Mouse (Mus musculus): ENCODE data around the gene Kcnab2. TPM values are rescaled to one million over a fixed set of nuclear protein-coding genes. Genes with fewer than 3 reads are reported as not detected.

The Kcnab2 gene
- polyA plus RNA-seq, 1 experiment: 14.6 TPM

DNA sequence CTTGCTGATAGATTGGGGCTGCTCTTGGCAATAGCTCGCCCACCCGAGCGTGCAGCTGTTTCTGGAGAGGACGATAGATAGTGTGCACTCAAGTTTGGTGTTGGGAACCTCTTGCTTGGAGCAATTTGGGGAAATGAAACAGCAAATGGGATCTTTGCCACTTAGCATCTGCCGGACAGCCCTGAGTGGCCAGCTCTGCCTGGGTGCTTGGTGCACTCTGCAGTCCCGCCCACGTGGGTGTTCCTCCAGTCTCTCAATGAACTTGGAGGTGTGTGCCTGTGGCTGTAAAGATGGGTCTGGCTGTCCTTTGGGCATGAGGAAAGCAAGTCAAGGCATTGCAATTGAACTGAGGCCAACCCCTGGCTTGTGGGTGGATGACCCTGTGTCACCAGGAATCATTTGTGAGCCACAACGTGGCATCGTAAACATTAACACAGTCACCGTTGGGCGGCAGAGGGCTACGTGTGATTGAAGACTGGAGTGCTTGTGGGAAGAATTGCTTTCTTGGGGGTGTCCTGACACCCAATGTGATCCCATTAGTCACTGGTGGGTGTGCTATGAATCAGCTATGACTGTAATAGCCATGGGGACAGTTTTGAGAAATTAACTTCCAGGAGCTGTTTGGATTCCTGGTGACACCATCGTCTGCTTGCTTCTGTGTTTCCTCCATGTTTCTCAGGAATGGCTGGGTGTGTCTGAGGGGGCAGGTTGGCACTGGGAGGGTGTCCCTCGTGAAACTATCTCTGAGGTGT lies 123.6 kb downstream of the Kcnab2 start:
- H3K27me3 ChIP-seq (ENCODE audit: control insufficient read depth, insufficient read depth, insufficient read length): no peaks in the 10 kb centered on the region

DNA sequence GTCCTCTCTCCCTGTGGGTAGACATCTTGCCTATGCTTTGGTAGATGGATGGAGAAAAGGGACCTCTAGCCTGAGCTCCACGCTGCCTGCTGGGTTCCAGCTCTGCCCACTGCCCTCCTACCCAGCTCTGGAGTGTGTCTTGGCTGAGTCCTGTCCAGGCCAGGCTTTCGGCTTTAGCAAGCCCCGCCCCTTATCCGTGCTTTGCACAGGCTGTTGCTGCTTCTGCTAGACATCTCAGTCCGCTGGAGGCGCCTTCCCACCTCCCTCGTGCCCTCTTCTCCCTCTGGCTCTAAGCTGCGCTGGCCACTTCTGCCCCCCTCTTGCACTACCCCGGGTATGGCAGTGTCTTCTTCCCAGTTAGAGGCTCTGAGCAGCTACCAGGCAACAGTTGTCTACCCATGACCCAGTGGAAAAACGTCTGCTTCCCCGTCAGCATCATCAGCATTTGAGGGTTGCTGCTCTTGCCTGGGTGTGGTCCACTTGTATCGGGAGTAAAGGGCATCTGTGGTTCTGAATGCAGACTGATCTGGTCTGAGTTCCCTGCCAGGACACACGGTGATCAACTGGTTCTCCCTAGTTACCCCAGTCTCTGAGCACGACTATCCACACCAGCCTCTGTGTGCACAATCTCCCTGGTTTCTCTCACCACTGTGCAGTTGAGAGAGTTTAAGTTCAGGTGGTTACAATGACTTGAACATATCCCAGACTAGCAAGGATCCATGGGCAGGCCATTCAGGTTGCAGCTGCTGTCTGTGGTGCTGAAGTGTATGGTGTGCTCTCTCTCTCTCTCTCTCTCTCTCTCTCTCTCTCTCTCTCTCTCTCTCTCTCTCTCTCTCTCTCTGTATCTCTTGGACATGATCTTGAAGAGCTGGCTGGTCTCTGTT lies 126.0 kb downstream of the Kcnab2 start:
- H3K36me3 ChIP-seq (ENCODE audit: control insufficient read depth, insufficient read depth): no peaks in the 10 kb centered on the region
- no peaks in the 10 kb centered on the region for H3K27me3 ChIP-seq (ENCODE audit: control insufficient read depth, insufficient read depth, insufficient read length)
- H3K79me2 ChIP-seq (ENCODE audit: control insufficient read depth, insufficient read depth): no peaks in the 10 kb centered on the region
- TF ChIP-seq REST (IDR thresholded peaks at IDR 0.05; ENCODE audit: insufficient read depth, insufficient read length) (peak; percentile 82), MAX (IDR thresholded peaks at IDR 0.05; ENCODE audit: low read depth) (no peak)
- H3K4me2 ChIP-seq (ENCODE audit: low read depth): no peak overlapping the region
- H3ac ChIP-seq (ENCODE audit: control insufficient read depth, insufficient read length): no peak overlapping the region
- no peak overlapping the region for H3K4me3 ChIP-seq

More for the DNA sequence above, 123.6 kb downstream of the Kcnab2 start:
- Histone ChIP-seq H3K79me2 (ENCODE audit: control insufficient read depth, insufficient read depth) (no peaks in the 10 kb centered on the region), H3ac (ENCODE audit: control insufficient read depth, insufficient read length) (no peak overlapping the region), H3K4me2 (ENCODE audit: low read depth) (no peak overlapping the region), H3K4me3 (no peak overlapping the region), H3K36me3 (ENCODE audit: control insufficient read depth, insufficient read depth) (no peaks in the 10 kb centered on the region)
- TF ChIP-seq REST (IDR thresholded peaks at IDR 0.05; ENCODE audit: insufficient read depth, insufficient read length) (no peak), MYOG (IDR thresholded peaks at IDR 0.05; ENCODE audit: control insufficient read depth in 1 of 3, insufficient read depth in 1 of 3, insufficient read length in 2 of 3, low read depth in 2 of 3) (no peak), E2F4 (IDR thresholded peaks at IDR 0.05; ENCODE audit: insufficient read depth) (no peak), USF1 (IDR thresholded peaks at IDR 0.05; ENCODE audit: low read depth) (no peak), MYOD1 (IDR thresholded peaks at IDR 0.05; ENCODE audit: control insufficient read depth in 1 of 3, insufficient read length in 2 of 3, low read depth in 2 of 3) (no peak), POLR2AphosphoS2 (IDR thresholded peaks at IDR 0.05; ENCODE audit: insufficient read length, low read depth) (no peak), CEBPB (IDR thresholded peaks at IDR 0.05; ENCODE audit: insufficient read depth, poor library complexity, severe bottlenecking) (no peak), POLR2A (IDR thresholded peaks at IDR 0.05; ENCODE audit: insufficient read length, low read depth) (no peak), TCF3 (IDR thresholded peaks at IDR 0.05; ENCODE audit: insufficient read length, low read depth) (no peak), MAX (IDR thresholded peaks at IDR 0.05; ENCODE audit: low read depth) (no peak), SRF (IDR thresholded peaks at IDR 0.05; ENCODE audit: control insufficient read depth, insufficient read length, low read depth) (no peak)

DNA sequence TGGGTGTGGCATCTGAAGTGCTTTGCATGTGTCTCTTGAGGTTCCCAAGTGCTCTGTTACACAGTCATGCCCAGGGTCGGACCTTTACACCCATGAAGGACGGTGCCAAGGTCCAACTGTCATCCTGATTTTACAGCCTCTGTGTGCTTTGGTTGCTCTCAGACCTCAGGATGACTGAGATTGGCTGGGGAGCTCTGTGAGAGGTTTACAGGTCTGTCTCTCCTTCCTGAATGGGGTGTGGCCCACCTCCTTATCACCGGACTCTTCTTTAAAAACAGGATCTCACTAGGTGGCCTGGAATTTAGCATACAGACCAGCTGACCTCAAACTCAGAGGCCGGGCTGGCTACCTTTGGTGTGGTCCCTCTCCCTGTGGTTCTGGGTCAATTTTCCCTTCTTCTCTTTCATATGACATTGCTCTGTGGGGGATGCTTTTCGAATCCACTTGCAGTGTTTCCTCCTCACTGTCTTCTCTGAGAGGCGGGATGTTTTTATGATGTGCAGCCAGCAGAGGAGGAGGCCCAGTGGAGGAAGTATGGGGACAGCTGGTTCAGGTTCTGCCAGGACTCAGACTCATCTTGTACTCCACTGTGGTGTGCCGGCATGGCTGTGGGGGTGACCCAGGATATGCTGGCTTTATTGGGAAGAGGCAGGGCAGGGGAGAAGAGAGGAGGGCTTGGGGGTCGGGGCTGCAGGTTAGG lies 126.8 kb downstream of the Kcnab2 start:
- TF ChIP-seq MYOD1 (IDR thresholded peaks at IDR 0.05; ENCODE audit: control insufficient read depth in 1 of 3, insufficient read length in 2 of 3, low read depth in 2 of 3) (no peak), REST (IDR thresholded peaks at IDR 0.05; ENCODE audit: insufficient read depth, insufficient read length) (no peak), TCF12 (IDR thresholded peaks at IDR 0.05; ENCODE audit: insufficient read depth, poor library complexity, severe bottlenecking) (no peak), SRF (IDR thresholded peaks at IDR 0.05; ENCODE audit: control insufficient read depth, insufficient read length, low read depth) (no peak), E2F4 (IDR thresholded peaks at IDR 0.05; ENCODE audit: insufficient read depth) (no peak), TCF3 (IDR thresholded peaks at IDR 0.05; ENCODE audit: insufficient read length, low read depth) (no peak), POLR2A (IDR thresholded peaks at IDR 0.05; ENCODE audit: insufficient read length, low read depth) (no peak), CEBPB (IDR thresholded peaks at IDR 0.05; ENCODE audit: insufficient read depth, poor library complexity, severe bottlenecking) (no peak), MYOG (IDR thresholded peaks at IDR 0.05; ENCODE audit: control insufficient read depth in 1 of 3, insufficient read depth in 1 of 3, insufficient read length in 2 of 3, low read depth in 2 of 3) (no peak), POLR2AphosphoS2 (IDR thresholded peaks at IDR 0.05; ENCODE audit: insufficient read length, low read depth) (no peak), MAX (IDR thresholded peaks at IDR 0.05; ENCODE audit: low read depth) (no peak), USF1 (IDR thresholded peaks at IDR 0.05; ENCODE audit: low read depth) (no peak)
- Histone ChIP-seq H3ac (ENCODE audit: control insufficient read depth, insufficient read length) (no peak overlapping the region), H3K36me3 (ENCODE audit: control insufficient read depth, insufficient read depth) (no peaks in the 10 kb centered on the region), H3K27me3 (ENCODE audit: control insufficient read depth, insufficient read depth, insufficient read length) (no peaks in the 10 kb centered on the region), H3K79me2 (ENCODE audit: control insufficient read depth, insufficient read depth) (no peaks in the 10 kb centered on the region), H3K4me3 (no peak overlapping the region), H3K4me2 (ENCODE audit: low read depth) (no peak overlapping the region)

DNA sequence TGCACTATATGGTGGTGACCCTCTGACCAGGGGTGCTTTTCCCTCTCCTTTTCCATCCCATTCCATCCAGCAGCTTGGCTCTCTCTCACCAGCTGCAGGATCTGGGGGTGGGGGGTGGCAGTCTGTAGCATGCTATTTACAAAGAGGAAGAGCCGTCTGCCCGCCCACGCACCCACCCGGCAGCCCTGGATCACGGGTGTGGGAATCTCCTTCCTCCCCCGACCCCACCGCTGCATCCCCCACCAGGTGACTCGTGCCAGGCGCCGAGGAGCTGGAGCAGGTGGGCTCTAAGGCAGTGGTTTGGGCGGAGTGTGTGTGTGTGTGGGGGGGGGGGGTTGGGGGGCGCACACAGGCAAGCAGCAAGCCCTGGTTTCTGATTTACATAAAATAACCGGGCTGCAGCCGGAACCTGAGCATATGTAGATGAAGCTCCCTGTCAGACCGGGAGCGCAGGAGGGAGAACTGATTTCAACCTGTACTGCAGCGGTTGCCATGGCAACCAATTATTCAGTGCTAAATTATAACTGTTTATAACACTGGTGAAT lies 127.8 kb downstream of the Kcnab2 start:
- no peaks in the 10 kb centered on the region for H3K36me3 ChIP-seq (ENCODE audit: control insufficient read depth, insufficient read depth)
- H3K27me3 ChIP-seq (ENCODE audit: control insufficient read depth, insufficient read depth, insufficient read length): no peaks in the 10 kb centered on the region

More for the DNA sequence above, 127.8 kb downstream of the Kcnab2 start:
- Histone ChIP-seq H3K4me3 (no peak overlapping the region), H3ac (ENCODE audit: control insufficient read depth, insufficient read length) (no peak overlapping the region), H3K79me2 (ENCODE audit: control insufficient read depth, insufficient read depth) (no peaks in the 10 kb centered on the region), H3K4me2 (ENCODE audit: low read depth) (no peak overlapping the region)
- no peak for TF ChIP-seq POLR2A (IDR thresholded peaks at IDR 0.05; ENCODE audit: insufficient read length, low read depth)
- TF ChIP-seq MAX (IDR thresholded peaks at IDR 0.05; ENCODE audit: low read depth): no peak
- TF ChIP-seq SRF (IDR thresholded peaks at IDR 0.05; ENCODE audit: control insufficient read depth, insufficient read length, low read depth): no peak
- TF ChIP-seq E2F4 (IDR thresholded peaks at IDR 0.05; ENCODE audit: insufficient read depth): no peak
- TF ChIP-seq POLR2AphosphoS2 (IDR thresholded peaks at IDR 0.05; ENCODE audit: insufficient read length, low read depth): no peak
- no peak for TF ChIP-seq REST (IDR thresholded peaks at IDR 0.05; ENCODE audit: insufficient read depth, insufficient read length)
- no peak for TF ChIP-seq TCF3 (IDR thresholded peaks at IDR 0.05; ENCODE audit: insufficient read length, low read depth)
- no peak for TF ChIP-seq TCF12 (IDR thresholded peaks at IDR 0.05; ENCODE audit: insufficient read depth, poor library complexity, severe bottlenecking)
- no peak for TF ChIP-seq MYOG (IDR thresholded peaks at IDR 0.05; ENCODE audit: control insufficient read depth in 1 of 3, insufficient read depth in 1 of 3, insufficient read length in 2 of 3, low read depth in 2 of 3)
- no peak for TF ChIP-seq CEBPB (IDR thresholded peaks at IDR 0.05; ENCODE audit: insufficient read depth, poor library complexity, severe bottlenecking)
- TF ChIP-seq USF1 (IDR thresholded peaks at IDR 0.05; ENCODE audit: low read depth): no peak
